Mouse (Mus musculus) midbrain, embryonic 16.5 days (tissue): Measurements from ENCODE around the gene Rad23b. TPM values are rescaled to one million over a fixed set of nuclear protein-coding genes. Genes with fewer than 3 reads are reported as not detected.
"Not testable (repeated sequence)": the region's sequence is repeated elsewhere in the genome, so short reads cannot be mapped to it uniquely, and the experiment has no call there.

Source experiments
- ATAC-seq: fragments of 200-750 bp; cut with Nextera tagmentation; 2 replicates; pipeline ENCODE4 v1.8.0; 2017; ENCODE audit warnings: moderate TSS enrichment
- H3K27ac ChIP-seq: fragments of 300-500 bp; sonication (generic); 2 replicates; pipeline ENCODE4 v1.5.1; 2014; ENCODE audit warnings: mild to moderate bottlenecking, low read length, mixed read lengths
- H3K27me3 ChIP-seq: fragments of 300-500 bp; sonication (generic); 2 replicates; pipeline ENCODE4 v1.6.1; 2014; ENCODE audit warnings: low read depth, low read length, mixed read lengths; ENCODE audit not compliant: control insufficient read depth, insufficient read depth
- H3K36me3 ChIP-seq: fragments of 300-500 bp; sonication (generic); 2 replicates; pipeline ENCODE4 v1.6.1; 2014; ENCODE audit warnings: mild to moderate bottlenecking, low read length, moderate library complexity, mixed read lengths; ENCODE audit not compliant: control insufficient read depth, insufficient read depth
- H3K4me1 ChIP-seq: fragments of 300-500 bp; sonication (generic); 2 replicates; pipeline ENCODE4 v1.6.1; 2014; ENCODE audit warnings: mild to moderate bottlenecking, low read length, mixed read lengths; ENCODE audit not compliant: control insufficient read depth, insufficient read depth
- H3K4me2 ChIP-seq: fragments of 300-500 bp; sonication (generic); 2 replicates; pipeline ENCODE4 v1.6.1; 2014; ENCODE audit warnings: mild to moderate bottlenecking, low read length, mixed read lengths
- H3K4me3 ChIP-seq: fragments of 300-500 bp; sonication (generic); 2 replicates; pipeline ENCODE4 v1.5.1; 2014; ENCODE audit warnings: low read depth, mild to moderate bottlenecking, low read length, moderate library complexity, mixed read lengths
- H3K9ac ChIP-seq: fragments of 300-500 bp; sonication (generic); 2 replicates; pipeline ENCODE4 v1.6.1; 2014; ENCODE audit warnings: low read depth, low read length, mixed read lengths
- H3K9me3 ChIP-seq: fragments of 300-500 bp; sonication (generic); replicated peaks from 2 replicates; pipeline ENCODE4 v1.6.1; 2014; ENCODE audit warnings: mild to moderate bottlenecking, low read length, mixed read lengths; ENCODE audit not compliant: control insufficient read depth, poor library complexity, severe bottlenecking
- whole genome bisulfite sequencing: fragments of 180-500 bp; shearing (Covaris S2); extraction: QIAGEN DNeasy Blood & Tissue Kit; methylation state at CpG from one replicate; pipeline ENCODE4 v1.1.7; 2014; 5-methylcytosine and 5-hydroxymethylcytosine counted together
- polyA plus RNA-seq: library from polyadenylated mRNA; unstranded; fragments of >200 nt; fragmentation: Nextera tagmentation; extraction: Ambion mirVana; gene quantifications from 2 replicates; pipeline ENCODE4 v1.2.1, GENCODE M21; 2015

Gene Rad23b
- polyA plus RNA-seq, 1 experiment from 2014 or later: 84.4 TPM

- no peaks in the 10 kb centered on the region for H3K4me1 ChIP-seq
- H3K4me3 ChIP-seq: no peak overlapping the region
- H3K9me3 ChIP-seq: no peaks in the 10 kb centered on the region
- 95% methylated on average over 1 of the region's 1 CpGs for WGBS
- no peaks in the 10 kb centered on the region for H3K27me3 ChIP-seq
- no peak overlapping the region for H3K9ac ChIP-seq
- no peak overlapping the region for H3K4me2 ChIP-seq
- no peak overlapping the region for H3K27ac ChIP-seq
- ATAC-seq: no peak
- H3K36me3 ChIP-seq: no peaks in the 10 kb centered on the region
These were observed 56.7 kb downstream of the Rad23b start for GRCm38 (mm10) chr4:55406558-55406957.

DNA sequence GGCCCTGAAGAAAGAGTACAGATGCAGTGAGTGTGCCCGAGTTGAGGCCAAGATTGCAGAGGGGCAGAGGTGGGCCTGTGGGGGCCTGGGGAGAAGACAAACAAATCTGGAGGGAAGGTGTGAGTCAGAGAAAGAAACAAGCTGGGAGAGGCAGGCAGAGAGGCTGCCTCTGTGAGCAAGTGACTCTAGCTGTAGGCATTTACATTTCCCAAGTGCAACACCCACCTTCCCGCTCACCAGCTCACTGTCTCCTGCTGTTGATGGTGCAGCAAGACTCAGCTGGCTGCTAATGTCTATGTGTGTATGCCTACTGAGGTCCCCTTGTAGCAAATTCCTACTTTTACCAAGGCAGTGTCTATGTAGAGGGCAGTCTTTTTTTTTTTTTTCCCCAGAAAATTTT, 58.2 kb downstream of the Rad23b start:
- H3K9ac ChIP-seq: no peak overlapping the region
- H3K4me3 ChIP-seq: no peak overlapping the region
- whole genome bisulfite sequencing: 78% methylated on average over 2 of the region's 2 CpGs
- no peaks in the 10 kb centered on the region for H3K4me1 ChIP-seq
- no peaks in the 10 kb centered on the region for H3K9me3 ChIP-seq
- H3K4me2 ChIP-seq: no peak overlapping the region
- H3K36me3 ChIP-seq: no peaks in the 10 kb centered on the region
- H3K27me3 ChIP-seq: no peaks in the 10 kb centered on the region
- no peak overlapping the region for H3K27ac ChIP-seq
- ATAC-seq: no peak

DNA sequence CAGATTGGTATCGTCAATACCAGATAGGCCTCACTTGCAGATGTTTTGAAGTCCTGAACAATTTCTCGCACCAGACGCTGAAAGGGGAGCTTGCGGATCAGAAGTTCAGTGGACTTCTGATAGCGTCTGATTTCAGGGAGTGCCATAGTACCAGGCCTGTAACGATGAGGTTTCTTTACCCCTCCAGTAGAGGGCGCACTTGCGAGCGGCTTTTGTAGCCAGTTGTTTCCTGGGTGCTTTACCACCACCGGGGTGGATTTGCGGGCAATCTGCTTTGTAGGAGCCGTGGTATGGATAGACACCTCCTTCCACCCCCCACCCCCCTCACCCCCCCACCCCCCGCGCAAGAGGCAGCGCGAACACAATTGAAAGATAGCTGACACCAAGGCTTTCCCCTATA, 59.2 kb downstream of the Rad23b start:
- H3K9me3 ChIP-seq: no peaks in the 10 kb centered on the region
- ATAC-seq: no peak
- no peak overlapping the region for H3K9ac ChIP-seq
- no peaks in the 10 kb centered on the region for H3K27me3 ChIP-seq
- no peak overlapping the region for H3K4me3 ChIP-seq
- H3K27ac ChIP-seq: no peak overlapping the region
- no peaks in the 10 kb centered on the region for H3K36me3 ChIP-seq
- 99% methylated on average over 16 of the region's 16 CpGs for WGBS
- no peaks in the 10 kb centered on the region for H3K4me1 ChIP-seq
- H3K4me2 ChIP-seq: no peak overlapping the region

DNA sequence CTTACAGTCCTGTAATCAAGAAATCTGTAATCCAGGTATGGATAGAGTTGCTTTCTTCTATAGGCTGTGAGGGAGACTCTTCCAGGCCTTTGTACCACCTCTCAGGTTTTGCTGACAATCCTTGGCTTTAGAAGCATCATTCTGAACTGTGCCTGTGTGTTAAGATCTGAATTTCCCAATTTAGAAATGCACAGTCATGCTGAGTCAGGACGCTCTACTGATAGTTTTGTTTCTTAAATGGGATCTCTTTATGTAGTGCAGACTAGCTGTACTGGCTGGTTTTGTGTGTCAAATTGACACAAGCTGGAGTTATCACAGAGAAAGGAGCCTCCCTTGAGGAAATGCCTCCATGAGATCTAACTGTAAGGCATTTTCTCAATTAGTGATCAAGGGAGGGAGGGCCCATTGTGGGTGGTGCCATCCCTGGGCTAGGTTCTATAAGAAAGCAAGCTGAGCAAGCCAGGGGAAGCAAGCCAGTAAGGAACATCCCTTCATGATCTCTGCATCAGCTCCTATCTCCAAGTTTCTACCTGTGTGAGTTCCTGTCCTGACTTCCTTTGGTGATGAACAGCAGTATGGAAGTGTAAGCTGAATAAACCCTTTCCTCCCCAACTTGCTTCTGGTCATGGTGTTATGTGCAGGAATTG, 59.9 kb downstream of the Rad23b start:
- not testable (repeated sequence) for H3K9me3 ChIP-seq, ATAC-seq, H3K36me3 ChIP-seq, H3K4me2 ChIP-seq, H3K4me3 ChIP-seq, H3K27me3 ChIP-seq, H3K27ac ChIP-seq, H3K4me1 ChIP-seq, H3K9ac ChIP-seq
- WGBS: 93% methylated on average over 1 of the region's 1 CpGs

DNA sequence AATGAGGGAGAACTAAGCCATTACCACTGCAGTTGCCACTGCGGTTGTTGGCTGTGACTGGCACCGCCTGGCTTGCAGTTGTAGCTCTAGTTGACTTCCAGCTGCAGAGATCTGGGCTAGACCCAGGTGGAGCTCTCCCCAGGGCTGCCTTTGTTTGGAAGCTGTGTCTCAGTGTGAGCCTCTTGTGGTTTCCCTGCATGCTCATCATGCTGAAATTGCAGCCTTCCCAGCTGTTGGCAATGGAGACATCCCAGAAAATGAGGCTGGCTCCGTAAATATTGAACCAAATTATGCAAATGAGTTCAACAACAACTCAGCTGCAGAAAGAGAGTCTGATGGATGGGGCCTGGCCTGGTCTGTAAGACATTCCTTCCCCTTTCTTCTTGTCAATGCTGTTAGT, 66.0 kb downstream of the Rad23b start:
- H3K9ac ChIP-seq: no peak overlapping the region
- no peaks in the 10 kb centered on the region for H3K36me3 ChIP-seq
- WGBS: 25% methylated on average over 3 of the region's 3 CpGs
- ATAC-seq: no peak
- H3K9me3 ChIP-seq: no peaks in the 10 kb centered on the region
- no peak overlapping the region for H3K4me2 ChIP-seq
- H3K4me1 ChIP-seq: peaks cover 4% of the 10 kb centered on the region; the same call in 1 of the 2 replicates
- H3K4me3 ChIP-seq: no peak overlapping the region
- no peaks in the 10 kb centered on the region for H3K27me3 ChIP-seq
- H3K27ac ChIP-seq: no peak overlapping the region

DNA sequence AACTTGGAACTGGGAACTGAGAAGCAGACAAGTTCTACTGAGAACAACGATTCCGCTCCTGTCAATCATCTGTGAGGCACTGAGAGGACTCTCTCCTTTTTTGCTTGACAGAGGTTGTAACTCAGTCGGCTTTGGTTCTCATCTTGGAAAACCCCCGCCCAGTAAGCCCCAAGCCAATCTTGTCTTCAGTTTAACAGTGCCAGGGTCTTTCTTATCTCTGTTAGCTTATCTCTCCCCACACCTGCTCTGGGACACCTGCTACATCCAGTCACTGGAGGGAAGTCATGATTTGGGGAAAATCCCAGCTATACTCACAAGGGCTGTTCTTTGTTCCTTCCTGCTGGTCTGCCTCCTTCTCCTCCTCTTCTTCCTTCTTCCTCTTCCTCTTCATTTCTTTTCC, 76.4 kb downstream of the Rad23b start:
- WGBS: 81% methylated on average over 4 of the region's 4 CpGs
- Histone ChIP-seq H3K27me3 (no peaks in the 10 kb centered on the region), H3K36me3 (no peaks in the 10 kb centered on the region), H3K4me1 (no peaks in the 10 kb centered on the region), H3K9ac (no peak overlapping the region), H3K9me3 (no peaks in the 10 kb centered on the region), H3K4me3 (no peak overlapping the region), H3K4me2 (no peak overlapping the region), H3K27ac (no peak overlapping the region)
- no peak for ATAC-seq

Other genes starting within 250 kb of the Rad23b start
- gene Klf4, start 182.4 kb downstream of the Rad23b start, polyA plus RNA-seq: 1.9 and 2.0 TPM in 2 replicates